Mouse (Mus musculus) midbrain, embryonic 16.5 days (tissue): ENCODE measurements around the gene Csmd2. TPM values are rescaled to one million over a fixed set of nuclear protein-coding genes. Genes with fewer than 3 reads are reported as not detected.

ENCODE experiments used
- polyA plus RNA-seq: library from polyadenylated mRNA; unstranded; fragments of >200 nt; fragmentation: Nextera tagmentation; extraction: Ambion mirVana; gene quantifications from 2 replicates; pipeline ENCODE4 v1.2.1, GENCODE M21; 2015

The Csmd2 gene
- polyA plus RNA-seq, 1 experiment from 2014 or later, result 13.7 TPM

Other genes starting within 250 kb of the Csmd2 start
- 1.3 and 1.9 TPM in 2 replicates for gene CK137956, start 16.9 kb upstream of the Csmd2 start, polyA plus RNA-seq